Mouse (Mus musculus): ENCODE measurements around the gene Gm35315. TPM values are rescaled to one million over a fixed set of nuclear protein-coding genes. Genes with fewer than 3 reads are reported as not detected.
A peak's percentile ranks its signal among the peaks of the same experiment; 100 is the strongest.
"Not testable (repeated sequence)": the region's sequence is repeated elsewhere in the genome, so short reads cannot be mapped to it uniquely, and the experiment has no call there.

Gene Gm35315
- 0.11 and 0.45 TPM in 2 replicates for total RNA-seq (2021)
- long read RNA-seq, experiment 1, result 0 reads
- long read RNA-seq, experiment 2, result 0 reads

DNA sequence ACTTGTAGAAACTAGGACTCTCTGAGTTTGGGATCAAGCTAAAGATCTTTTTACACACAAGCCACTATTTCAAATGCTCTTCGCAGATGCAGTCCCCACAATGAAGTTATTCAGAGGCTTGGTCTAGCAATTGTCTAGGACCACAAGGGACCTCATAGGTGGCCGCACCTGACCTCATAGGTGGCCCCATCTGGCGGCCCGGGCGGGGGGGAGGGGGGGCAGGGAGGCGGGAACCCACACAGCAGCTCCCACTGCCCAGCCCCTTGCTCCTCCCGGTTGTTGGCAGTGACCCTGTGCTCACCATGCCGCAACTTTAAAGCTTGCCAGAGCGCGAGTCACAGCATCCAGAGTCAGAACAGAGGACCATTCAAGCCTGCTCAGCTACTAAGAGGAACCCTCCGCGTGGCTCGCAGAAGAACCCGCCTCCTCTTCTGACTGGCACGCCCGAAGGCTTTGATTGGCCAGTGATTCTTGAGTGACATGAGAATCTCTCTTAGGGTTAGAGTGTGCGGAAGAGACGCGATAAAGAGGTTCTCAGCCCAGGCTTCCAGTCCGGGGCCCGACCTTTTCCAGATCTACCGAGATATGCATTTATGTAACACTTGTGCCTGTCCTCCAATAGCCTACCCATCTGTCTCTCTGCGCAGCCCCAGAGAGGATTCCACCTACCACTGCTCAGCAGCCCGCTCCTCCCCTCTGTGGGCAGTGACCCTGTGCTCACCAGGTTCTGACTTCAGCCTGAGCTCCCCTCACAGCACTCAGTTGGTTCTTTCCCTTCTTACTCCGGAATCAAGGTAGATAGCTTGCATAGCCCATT is at the start of gene Gm35315:
TSS of gene Gm35315 (minus strand) at position 391 of the 817 bp plus-strand sequence.
- DNase-seq, result peak; percentile 91

GRCm38 (mm10) chr5:110143007-110143406 is 48.8 kb upstream of the Gm35315 start:
- peak; percentile 29 for DNase-seq

- DNase-seq, result peak; percentile 64
These were observed 48.1 kb upstream of the Gm35315 start for GRCm38 (mm10) chr5:110142309-110142708.

- DNase-seq, result no peak
These were observed 46.2 kb upstream of the Gm35315 start for GRCm38 (mm10) chr5:110140424-110140823.

- DNase-seq, result no peak
These were observed 45.1 kb upstream of the Gm35315 start for GRCm38 (mm10) chr5:110139325-110139724.

- no peak for DNase-seq
These were observed 43.6 kb upstream of the Gm35315 start for GRCm38 (mm10) chr5:110137816-110138215.

- no peak for DNase-seq
These were observed 41.9 kb upstream of the Gm35315 start for GRCm38 (mm10) chr5:110136087-110136464.

DNA sequence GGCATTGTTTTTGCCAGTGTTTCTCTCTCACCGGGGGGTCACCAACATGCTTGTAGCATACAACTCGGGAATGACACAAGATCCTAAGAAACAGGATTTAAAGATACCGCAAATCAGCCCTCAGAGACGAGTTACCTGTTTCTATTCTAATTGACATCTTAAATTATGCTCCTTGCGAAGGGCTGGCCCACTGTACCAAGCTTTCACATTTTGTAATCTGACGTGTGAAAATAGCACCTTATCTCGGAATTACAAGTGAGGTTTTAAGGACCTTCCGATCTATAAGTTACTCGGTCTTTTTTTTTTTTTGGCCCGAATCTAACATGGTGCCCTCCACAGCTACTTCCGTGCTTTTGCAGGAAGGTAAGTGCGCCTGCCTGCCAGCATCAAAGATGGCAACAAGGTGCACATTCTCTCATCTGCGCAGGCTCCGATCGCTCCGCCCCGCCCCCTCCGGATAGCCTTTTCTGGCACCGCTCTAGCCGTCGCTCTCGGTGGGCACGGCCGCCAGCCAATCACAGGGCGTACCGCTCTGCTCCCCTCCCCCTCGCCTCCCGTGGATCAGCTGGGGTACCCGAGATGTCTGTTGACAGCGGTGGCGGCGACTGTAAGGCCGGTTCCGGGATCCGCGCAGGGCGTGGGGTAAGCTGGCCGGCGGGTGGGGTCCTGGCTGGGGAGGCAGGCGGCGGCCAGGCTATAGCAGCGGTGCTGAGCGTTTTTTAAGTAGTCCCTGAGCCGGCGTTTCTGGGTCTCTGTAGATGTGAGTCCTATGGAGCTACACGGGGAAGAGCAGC is 41.3 kb upstream of the Gm35315 start, which contains the start of gene Chfr:
TSS of gene Chfr (plus strand) at position 550 of the 794 bp plus-strand sequence.
- DNase-seq, result peak; percentile 99

DNA sequence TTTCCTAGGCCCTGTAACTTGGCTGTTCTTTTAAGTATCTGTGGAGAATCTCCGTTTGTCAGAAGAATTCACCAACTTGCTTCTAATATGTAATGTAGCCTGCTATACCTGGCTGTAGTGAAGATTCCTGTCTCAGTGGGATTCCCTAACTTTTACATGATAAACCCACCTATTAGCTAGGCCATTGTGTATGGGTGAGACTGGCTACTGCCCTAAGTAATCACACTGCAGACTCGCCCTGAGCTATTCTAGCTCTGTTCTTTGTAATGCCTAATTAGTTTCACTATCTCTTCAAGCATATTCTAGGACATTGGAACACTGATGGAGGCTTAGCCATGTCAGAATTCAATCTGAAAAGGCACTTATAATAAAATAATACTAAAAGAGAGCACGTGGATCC is 28.2 kb upstream of the Gm35315 start:
- DNase-seq, result not testable (repeated sequence)

DNA sequence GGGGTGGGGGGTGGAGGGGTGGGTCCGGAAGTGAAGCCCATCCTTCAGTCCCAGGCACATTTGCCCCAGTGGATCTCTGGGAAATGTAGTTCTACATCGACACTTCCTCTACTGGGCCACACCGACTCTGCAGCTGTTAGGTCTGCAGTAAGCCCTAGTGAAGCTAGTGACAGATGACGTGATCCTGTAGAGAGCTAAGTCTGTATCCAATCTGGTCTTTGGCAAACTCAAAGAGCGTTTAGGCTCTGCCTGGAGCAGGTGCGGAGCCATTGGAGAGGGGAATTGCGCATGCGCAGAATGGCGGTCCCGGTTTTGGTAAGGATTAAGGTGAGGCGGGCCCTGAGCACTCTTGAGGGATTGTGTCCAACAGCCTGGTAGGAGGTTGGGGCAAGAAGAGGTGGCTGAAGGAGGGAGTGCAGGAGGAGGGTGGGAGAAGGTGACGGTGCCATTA is 15.8 kb upstream of the Gm35315 start, which contains the start of gene Zfp605:
TSS of gene Zfp605 (plus strand) at position 102 of the 451 bp plus-strand sequence.
- peak; percentile 93 for DNase-seq

GRCm38 (mm10) chr5:110108305-110108628 is 14.0 kb upstream of the Gm35315 start:
- no peak for DNase-seq

- DNase-seq, result peak; percentile 99
These were observed 13.5 kb upstream of the Gm35315 start, which contains the start of gene Gtpbp6 for GRCm38 (mm10) chr5:110107581-110108304. TSS of gene Gtpbp6 (minus strand) at chr5:110108197.

GRCm38 (mm10) chr5:110106901-110107564 is 12.8 kb upstream of the Gm35315 start:
- peak; percentile 26 for DNase-seq

DNA sequence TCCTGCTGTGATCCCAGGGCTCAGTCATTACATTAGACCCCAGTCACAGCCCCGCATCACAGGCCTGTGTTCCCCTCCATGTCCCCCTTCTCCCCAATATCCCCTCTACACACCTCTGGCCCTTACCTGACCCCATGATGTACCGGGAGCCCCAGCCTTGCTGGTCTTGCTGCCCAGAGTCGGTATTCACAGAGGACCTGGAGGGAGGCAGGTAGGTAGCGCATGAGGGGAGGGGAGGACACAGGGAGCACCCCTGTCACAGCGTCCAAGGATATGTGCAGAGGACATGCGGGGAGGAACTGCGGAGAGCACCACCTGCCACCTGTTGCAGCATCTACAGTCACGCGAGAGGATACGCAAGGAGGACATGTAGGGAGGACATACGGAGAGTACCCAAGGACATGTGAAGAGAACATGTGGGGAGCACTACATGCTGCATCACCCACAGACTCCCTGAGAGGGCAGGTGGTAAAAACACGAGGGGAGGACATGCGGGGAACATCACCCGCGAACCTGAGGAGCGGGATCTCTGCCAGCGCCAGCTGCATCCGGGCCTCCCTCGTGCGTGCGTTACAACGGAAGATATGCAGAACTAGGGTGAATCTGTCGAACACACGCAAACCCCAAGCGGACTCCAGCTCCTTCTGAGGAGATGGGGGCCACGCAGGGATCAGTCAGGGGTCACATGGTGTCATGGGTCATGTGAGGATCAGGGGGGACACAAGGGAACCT is 12.1 kb upstream of the Gm35315 start:
- no peak for DNase-seq

- DNase-seq, result no peak
These were observed 10.6 kb upstream of the Gm35315 start for GRCm38 (mm10) chr5:110104616-110105380.

DNA sequence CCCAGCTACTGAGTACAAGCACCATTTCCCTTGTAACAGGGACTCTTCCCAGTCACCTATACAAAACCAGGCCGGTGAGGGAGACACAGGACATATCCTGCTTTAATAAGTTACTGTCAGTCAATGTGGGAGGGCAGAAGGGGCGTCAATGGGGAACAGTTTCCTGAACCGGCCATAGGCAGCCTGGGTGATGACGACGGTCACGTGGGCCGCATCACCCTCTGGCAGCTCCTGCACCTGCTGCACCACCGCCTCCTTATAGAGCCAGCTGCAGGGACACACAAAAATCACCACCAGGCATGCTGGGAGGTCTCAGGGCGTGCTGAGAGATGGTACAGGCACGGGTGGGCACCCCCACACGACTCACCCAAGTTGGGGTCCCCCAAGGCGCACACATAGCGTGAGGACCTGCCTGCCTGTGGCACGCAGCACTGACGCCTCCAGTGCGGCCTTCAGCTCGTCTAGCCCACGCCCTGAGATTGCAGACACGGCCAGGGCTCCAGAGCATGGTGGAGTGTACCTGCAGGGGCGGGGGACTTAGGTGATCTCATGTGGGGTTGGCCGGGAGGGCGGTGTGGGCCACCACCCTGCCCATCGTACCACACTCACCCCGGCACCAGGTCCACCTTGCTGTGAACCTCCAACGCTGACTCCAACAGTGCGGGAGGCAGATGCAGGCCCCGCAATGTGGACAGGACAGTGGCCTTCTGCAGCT is 9.8 kb upstream of the Gm35315 start:
- no peak for DNase-seq

DNA sequence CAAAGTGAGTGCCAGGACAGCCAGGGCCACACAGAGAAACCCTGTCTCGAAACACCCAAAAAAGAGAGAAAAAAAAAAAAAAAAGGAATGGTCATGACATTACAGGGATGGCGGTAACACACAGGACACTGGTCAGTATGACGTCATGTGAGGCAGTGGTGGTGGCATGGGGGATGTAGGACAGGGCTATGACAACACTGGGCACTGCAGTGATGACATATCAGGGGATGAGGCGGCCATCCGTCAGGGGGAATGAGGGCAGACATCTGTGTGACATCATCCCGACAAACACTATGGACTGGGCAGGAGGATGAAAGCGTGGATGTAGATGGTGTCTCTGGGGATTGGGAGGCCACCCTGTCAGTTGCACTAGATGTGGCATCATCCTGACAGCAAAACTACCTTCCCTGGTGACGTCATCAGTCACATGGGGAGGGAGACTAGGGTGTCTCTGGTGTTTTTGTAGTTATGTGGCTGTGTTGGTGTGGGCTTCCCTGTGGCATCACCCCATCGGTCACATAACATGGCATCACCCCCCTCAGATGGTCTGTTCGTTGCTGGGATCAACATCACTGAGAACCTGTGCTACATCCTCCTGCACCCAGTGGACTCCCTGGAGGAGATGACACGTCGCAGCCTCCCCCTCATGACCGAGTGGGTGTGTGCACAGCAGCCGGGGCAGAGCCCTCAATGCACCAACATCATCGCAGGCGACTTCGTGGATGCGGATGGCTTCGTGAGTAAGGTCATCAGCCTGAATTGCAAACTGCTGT is 8.8 kb upstream of the Gm35315 start:
- no peak for DNase-seq

DNA sequence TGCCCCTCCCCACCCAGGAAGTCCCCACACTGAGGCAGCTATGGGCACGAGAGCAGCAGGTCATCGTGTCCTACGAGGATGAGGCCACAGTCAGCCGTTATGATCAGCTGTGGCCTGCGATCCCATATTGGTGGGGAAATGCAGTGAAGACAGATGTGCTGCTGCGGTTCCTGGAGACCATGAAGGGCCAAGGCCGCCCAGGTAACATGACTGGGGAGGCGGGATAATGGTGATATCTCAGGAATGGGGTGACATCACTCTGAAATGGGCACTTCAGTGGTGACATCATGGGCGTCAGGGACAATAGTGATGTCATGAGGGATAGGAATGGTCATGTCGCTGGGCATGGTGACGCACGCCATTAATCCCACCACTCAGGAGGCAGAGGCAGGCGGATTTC is 8.2 kb upstream of the Gm35315 start:
- no peak for DNase-seq
